Mouse (Mus musculus): ENCODE results near the gene Bag5.
A peak's percentile ranks its signal among the peaks of the same experiment; 100 is the strongest.
"Not testable (repeated sequence)": the region's sequence is repeated elsewhere in the genome, so short reads cannot be mapped to it uniquely, and the experiment has no call there.

The Bag5 gene

GRCm38 (mm10) chr12:111746091-111746490, 33.0 kb upstream of the Bag5 start:
- Histone ChIP-seq H3K36me3 (ENCODE audit: control insufficient read depth, insufficient read depth, low read length, poor library complexity, severe bottlenecking) (no peaks in the 10 kb centered on the region; the same call in 1 of the 2 replicates), H3K27me3 (ENCODE audit: control insufficient read depth, insufficient read depth, low read length, poor library complexity, severe bottlenecking) (no peaks in the 10 kb centered on the region)
- peak; percentile 64 for DNase-seq (ENCODE audit: low read depth, low spot score)

- Histone ChIP-seq H3K27me3 (ENCODE audit: control insufficient read depth, insufficient read depth, low read length, poor library complexity, severe bottlenecking) (no peaks in the 10 kb centered on the region), H3K36me3 (ENCODE audit: control insufficient read depth, insufficient read depth, low read length, poor library complexity, severe bottlenecking) (no peaks in the 10 kb centered on the region; the same call in 1 of the 2 replicates)
- DNase-seq (ENCODE audit: low read depth, low spot score), result no peak
These were observed 32.2 kb upstream of the Bag5 start for GRCm38 (mm10) chr12:111745274-111745673.

- Histone ChIP-seq H3K27me3 (ENCODE audit: control insufficient read depth, insufficient read depth, low read length, poor library complexity, severe bottlenecking) (no peaks in the 10 kb centered on the region), H3K36me3 (ENCODE audit: control insufficient read depth, insufficient read depth, low read length, poor library complexity, severe bottlenecking) (no peaks in the 10 kb centered on the region; the same call in 1 of the 2 replicates)
- peak; percentile 84 for DNase-seq (ENCODE audit: low read depth, low spot score)
These were observed 30.9 kb upstream of the Bag5 start for GRCm38 (mm10) chr12:111743981-111744423.

- Histone ChIP-seq H3K27me3 (ENCODE audit: control insufficient read depth, insufficient read depth, low read length, poor library complexity, severe bottlenecking) (no peaks in the 10 kb centered on the region), H3K36me3 (ENCODE audit: control insufficient read depth, insufficient read depth, low read length, poor library complexity, severe bottlenecking) (no peaks in the 10 kb centered on the region; the same call in 1 of the 2 replicates)
- peak; percentile 31 for DNase-seq (ENCODE audit: low read depth, low spot score)
These were observed 30.4 kb upstream of the Bag5 start for GRCm38 (mm10) chr12:111743419-111743818.

- H3K27me3 ChIP-seq (ENCODE audit: control insufficient read depth, insufficient read depth, low read length, poor library complexity, severe bottlenecking), result no peaks in the 10 kb centered on the region
- DNase-seq (ENCODE audit: low read depth, low spot score), result no peak
- no peaks in the 10 kb centered on the region; the same call in 1 of the 2 replicates for H3K36me3 ChIP-seq (ENCODE audit: control insufficient read depth, insufficient read depth, low read length, poor library complexity, severe bottlenecking)
These were observed 28.3 kb upstream of the Bag5 start for GRCm38 (mm10) chr12:111741338-111741737.

GRCm38 (mm10) chr12:111738754-111739153, 25.7 kb upstream of the Bag5 start:
- Histone ChIP-seq H3K36me3 (ENCODE audit: control insufficient read depth, insufficient read depth, low read length, poor library complexity, severe bottlenecking) (no peaks in the 10 kb centered on the region; the same call in 1 of the 2 replicates), H3K27me3 (ENCODE audit: control insufficient read depth, insufficient read depth, low read length, poor library complexity, severe bottlenecking) (no peaks in the 10 kb centered on the region)
- DNase-seq (ENCODE audit: low read depth, low spot score), result peak; percentile 79

GRCm38 (mm10) chr12:111737370-111737769, 24.3 kb upstream of the Bag5 start:
- H3K27me3 ChIP-seq (ENCODE audit: control insufficient read depth, insufficient read depth, low read length, poor library complexity, severe bottlenecking), result no peaks in the 10 kb centered on the region
- no peak for DNase-seq (ENCODE audit: low read depth, low spot score)

GRCm38 (mm10) chr12:111736676-111737075, 23.6 kb upstream of the Bag5 start:
- not testable (repeated sequence) for H3K27me3 ChIP-seq (ENCODE audit: control insufficient read depth, insufficient read depth, low read length, poor library complexity, severe bottlenecking); H3K36me3 ChIP-seq (ENCODE audit: control insufficient read depth, insufficient read depth, low read length, poor library complexity, severe bottlenecking); DNase-seq (ENCODE audit: low read depth, low spot score)

More at GRCm38 (mm10) chr12:111737370-111737769, 24.3 kb upstream of the Bag5 start:
- no peaks in the 10 kb centered on the region; the same call in 1 of the 2 replicates for H3K36me3 ChIP-seq (ENCODE audit: control insufficient read depth, insufficient read depth, low read length, poor library complexity, severe bottlenecking)

GRCm38 (mm10) chr12:111734912-111735311, 21.9 kb upstream of the Bag5 start:
- H3K36me3 ChIP-seq (ENCODE audit: control insufficient read depth, insufficient read depth, low read length, poor library complexity, severe bottlenecking), result 0 out of 2 replicates have a peak, but pooled peaks cover 1% of the 10 kb centered on the region
- no peak for DNase-seq (ENCODE audit: low read depth, low spot score)
- no peaks in the 10 kb centered on the region for H3K27me3 ChIP-seq (ENCODE audit: control insufficient read depth, insufficient read depth, low read length, poor library complexity, severe bottlenecking)

- no peaks in the 10 kb centered on the region for H3K27me3 ChIP-seq (ENCODE audit: control insufficient read depth, insufficient read depth, low read length, poor library complexity, severe bottlenecking)
- DNase-seq (ENCODE audit: low read depth, low spot score), result no peak
- 0 out of 2 replicates have a peak, but pooled peaks cover 3% of the 10 kb centered on the region for H3K36me3 ChIP-seq (ENCODE audit: control insufficient read depth, insufficient read depth, low read length, poor library complexity, severe bottlenecking)
These were observed 19.9 kb upstream of the Bag5 start for GRCm38 (mm10) chr12:111732921-111733320.

- Histone ChIP-seq H3K36me3 (ENCODE audit: control insufficient read depth, insufficient read depth, low read length, poor library complexity, severe bottlenecking) (0 out of 2 replicates have a peak, but pooled peaks cover 3% of the 10 kb centered on the region), H3K27me3 (ENCODE audit: control insufficient read depth, insufficient read depth, low read length, poor library complexity, severe bottlenecking) (no peaks in the 10 kb centered on the region)
- DNase-seq (ENCODE audit: low read depth, low spot score), result peak; percentile 94
These were observed 19.1 kb upstream of the Bag5 start for GRCm38 (mm10) chr12:111731822-111732807.

- H3K27me3 ChIP-seq (ENCODE audit: control insufficient read depth, insufficient read depth, low read length, poor library complexity, severe bottlenecking), result no peaks in the 10 kb centered on the region
- DNase-seq (ENCODE audit: low read depth, low spot score), result no peak
- peaks cover 5% of the 10 kb centered on the region; the same call in 1 of the 2 replicates for H3K36me3 ChIP-seq (ENCODE audit: control insufficient read depth, insufficient read depth, low read length, poor library complexity, severe bottlenecking)
These were observed 14.9 kb upstream of the Bag5 start for GRCm38 (mm10) chr12:111727956-111728355.

- DNase-seq (ENCODE audit: low read depth, low spot score), result no peak
- no peaks in the 10 kb centered on the region for H3K27me3 ChIP-seq (ENCODE audit: control insufficient read depth, insufficient read depth, low read length, poor library complexity, severe bottlenecking)
These were observed 13.0 kb upstream of the Bag5 start for GRCm38 (mm10) chr12:111726122-111726463.

GRCm38 (mm10) chr12:111725338-111726121, 12.5 kb upstream of the Bag5 start:
- peaks cover 4% of the 10 kb centered on the region; the same call in 1 of the 2 replicates for H3K36me3 ChIP-seq (ENCODE audit: control insufficient read depth, insufficient read depth, low read length, poor library complexity, severe bottlenecking)
- no peak for DNase-seq (ENCODE audit: low read depth, low spot score)

More at GRCm38 (mm10) chr12:111726122-111726463, 13.0 kb upstream of the Bag5 start:
- H3K36me3 ChIP-seq (ENCODE audit: control insufficient read depth, insufficient read depth, low read length, poor library complexity, severe bottlenecking), result peaks cover 4% of the 10 kb centered on the region; the same call in 1 of the 2 replicates

More at GRCm38 (mm10) chr12:111725338-111726121, 12.5 kb upstream of the Bag5 start:
- H3K27me3 ChIP-seq (ENCODE audit: control insufficient read depth, insufficient read depth, low read length, poor library complexity, severe bottlenecking), result no peaks in the 10 kb centered on the region

Data from splenic B cell, adult 2 months (primary cell).